Mouse (Mus musculus) hindbrain, embryonic 12.5 days (tissue): Measurements from ENCODE around the gene Csnka2ip. TPM values are rescaled to one million over a fixed set of nuclear protein-coding genes. Genes with fewer than 3 reads are reported as not detected.

Experiments used
- ATAC-seq: fragments of 200-750 bp; cut with Nextera tagmentation; 2 replicates; pipeline ENCODE4 v1.8.0; 2017; ENCODE audit warnings: moderate TSS enrichment; ENCODE audit not compliant: low FRiP score
- H3K27ac ChIP-seq: fragments of 300-500 bp; sonication (generic); 2 replicates; pipeline ENCODE4 v1.5.1; 2016; ENCODE audit warnings: mild to moderate bottlenecking
- H3K27me3 ChIP-seq: fragments of 300-500 bp; sonication (generic); 2 replicates; pipeline ENCODE4 v1.6.1; 2016; ENCODE audit warnings: mild to moderate bottlenecking
- H3K36me3 ChIP-seq: fragments of 300-500 bp; sonication (generic); 2 replicates; pipeline ENCODE4 v1.6.1; 2016; ENCODE audit warnings: mild to moderate bottlenecking
- H3K4me1 ChIP-seq: fragments of 300-500 bp; sonication (generic); 2 replicates; pipeline ENCODE4 v1.6.1; 2016
- H3K4me2 ChIP-seq: fragments of 300-500 bp; sonication (generic); replicated peaks from 2 replicates; pipeline ENCODE4 v1.6.1; 2016; ENCODE audit warnings: mild to moderate bottlenecking
- H3K4me3 ChIP-seq: fragments of 300-500 bp; sonication (generic); 2 replicates; pipeline ENCODE4 v1.5.1; 2016; ENCODE audit warnings: mild to moderate bottlenecking
- H3K9ac ChIP-seq: fragments of 300-500 bp; sonication (generic); 2 replicates; pipeline ENCODE4 v1.6.1; 2016; ENCODE audit warnings: mild to moderate bottlenecking, moderate library complexity
- H3K9me3 ChIP-seq: fragments of 300-500 bp; sonication (generic); replicated peaks from 2 replicates; pipeline ENCODE4 v1.6.1; 2016; ENCODE audit warnings: mild to moderate bottlenecking
- WGBS: fragments of 180-500 bp; shearing (Covaris S2); methylation state at CpG from one replicate; pipeline ENCODE4 v1.1.7; 2016; 5-methylcytosine and 5-hydroxymethylcytosine counted together
- polyA plus RNA-seq: library from polyadenylated mRNA; unstranded; fragments of >200 nt; fragmentation: Nextera tagmentation; extraction: Ambion mirVana; gene quantifications from 2 replicates; pipeline ENCODE4 v1.2.1, GENCODE M21; 2016

Csnka2ip gene
- polyA plus RNA-seq, 1 experiment from 2014 or later: not detected

DNA sequence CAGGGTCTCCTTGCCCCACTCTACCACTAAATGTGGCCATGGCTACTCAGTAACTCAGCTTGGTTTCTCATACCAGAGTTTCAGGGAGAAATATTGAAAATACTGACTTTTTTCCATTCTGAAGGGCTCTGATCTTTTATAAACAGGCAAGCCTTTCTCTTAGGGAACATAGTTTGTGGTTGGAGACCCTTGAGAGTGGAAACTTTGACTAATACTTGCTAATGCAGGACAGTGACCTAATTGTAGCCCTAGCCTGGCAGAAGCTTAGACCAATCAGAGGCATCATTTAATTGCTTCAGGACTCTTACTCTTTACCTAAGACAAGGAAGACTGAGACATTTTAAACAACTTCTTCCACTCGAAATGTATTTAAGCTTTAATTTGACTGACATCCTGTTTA lies 39.1 kb downstream of the Csnka2ip start:
- no peak for ATAC-seq
- no peaks in the 10 kb centered on the region for H3K4me1 ChIP-seq
- H3K4me3 ChIP-seq: no peak overlapping the region
- no peak overlapping the region for H3K4me2 ChIP-seq
- H3K27ac ChIP-seq: no peak overlapping the region
- H3K9ac ChIP-seq: no peak overlapping the region
- no peaks in the 10 kb centered on the region for H3K27me3 ChIP-seq
- H3K36me3 ChIP-seq: no peaks in the 10 kb centered on the region
- WGBS: 81% methylated on average over 1 of the region's 1 CpGs
- H3K9me3 ChIP-seq: no peaks in the 10 kb centered on the region

- Histone ChIP-seq H3K4me2 (no peak overlapping the region), H3K4me3 (no peak overlapping the region), H3K9me3 (no peaks in the 10 kb centered on the region), H3K4me1 (no peaks in the 10 kb centered on the region), H3K9ac (no peak overlapping the region), H3K36me3 (no peaks in the 10 kb centered on the region), H3K27ac (no peak overlapping the region), H3K27me3 (no peaks in the 10 kb centered on the region)
- 29% methylated on average over 2 of the region's 2 CpGs for WGBS
- ATAC-seq: peak; percentile 81
Observed at GRCm38 (mm10) chr16:64558518-64558917, 43.7 kb downstream of the Csnka2ip start.

GRCm38 (mm10) chr16:64526883-64527282 lies 75.3 kb downstream of the Csnka2ip start:
- H3K9ac ChIP-seq: no peak overlapping the region
- H3K4me1 ChIP-seq: no peaks in the 10 kb centered on the region
- ATAC-seq: no peak
- no peak overlapping the region for H3K4me3 ChIP-seq
- H3K27me3 ChIP-seq: no peaks in the 10 kb centered on the region
- 81% methylated on average over 2 of the region's 2 CpGs for WGBS
- no peaks in the 10 kb centered on the region for H3K36me3 ChIP-seq
- no peak overlapping the region for H3K27ac ChIP-seq
- H3K9me3 ChIP-seq: no peaks in the 10 kb centered on the region
- no peak overlapping the region for H3K4me2 ChIP-seq

DNA sequence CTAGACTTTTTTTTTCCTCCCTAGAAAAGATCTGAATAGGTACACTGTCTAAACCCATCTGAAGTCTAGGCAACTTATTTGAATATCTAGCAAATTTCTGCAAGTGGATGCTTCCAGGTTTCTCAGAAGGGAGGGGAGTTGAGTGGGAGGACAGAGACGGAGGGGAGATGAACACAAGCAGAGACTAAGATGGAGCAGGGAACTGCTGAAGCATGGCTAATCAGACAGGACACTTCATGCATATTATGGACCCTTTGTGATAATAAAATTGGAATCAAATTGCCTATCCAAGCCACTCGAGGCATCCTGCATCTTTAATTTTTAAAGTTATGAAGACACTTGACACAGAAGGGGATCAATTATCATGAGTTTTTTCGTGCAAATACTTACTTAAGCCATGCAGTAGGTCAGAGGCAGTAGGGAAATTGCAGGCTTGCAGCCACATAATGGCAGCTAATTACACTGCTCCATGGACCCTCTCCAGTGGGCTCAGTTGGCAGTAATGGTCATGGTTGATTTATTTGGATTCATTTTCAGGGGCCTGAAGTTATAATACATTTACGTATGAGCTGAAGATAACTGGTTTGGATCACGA lies 78.1 kb downstream of the Csnka2ip start:
- H3K27ac ChIP-seq: no peak overlapping the region
- no peaks in the 10 kb centered on the region for H3K4me1 ChIP-seq
- H3K36me3 ChIP-seq: no peaks in the 10 kb centered on the region
- H3K27me3 ChIP-seq: no peaks in the 10 kb centered on the region
- peak; percentile 93 for ATAC-seq
- H3K9ac ChIP-seq: no peak overlapping the region
- H3K4me3 ChIP-seq: no peak overlapping the region
- H3K9me3 ChIP-seq: no peaks in the 10 kb centered on the region
- WGBS: 39% methylated on average over 5 of the region's 5 CpGs
- no peak overlapping the region; the same call in 1 of the 2 replicates for H3K4me2 ChIP-seq

GRCm38 (mm10) chr16:64513423-64513822 lies 88.8 kb downstream of the Csnka2ip start:
- no peaks in the 10 kb centered on the region for H3K27me3 ChIP-seq
- H3K36me3 ChIP-seq: no peaks in the 10 kb centered on the region
- H3K4me3 ChIP-seq: no peak overlapping the region
- H3K27ac ChIP-seq: no peak overlapping the region
- 78% methylated on average over 2 of the region's 2 CpGs for WGBS
- ATAC-seq: no peak
- no peak overlapping the region for H3K9ac ChIP-seq
- H3K4me1 ChIP-seq: no peaks in the 10 kb centered on the region
- H3K4me2 ChIP-seq: no peak overlapping the region
- no peaks in the 10 kb centered on the region for H3K9me3 ChIP-seq

Other genes with a start within 250 kb of the Csnka2ip start
- gene 4930453N24Rik, start 168.8 kb upstream of the Csnka2ip start, polyA plus RNA-seq: 25.6 and 28.3 TPM in 2 replicates
- 10.7 and 12.8 TPM in 2 replicates for gene Zfp654, start 249.2 kb upstream of the Csnka2ip start, polyA plus RNA-seq
- gene Cggbp1, start 249.6 kb upstream of the Csnka2ip start, polyA plus RNA-seq: 112 and 115 TPM in 2 replicates